Mouse (Mus musculus) hindbrain, embryonic 14.5 days (tissue): ENCODE data around the gene Inpp4a. TPM values are rescaled to one million over a fixed set of nuclear protein-coding genes. Genes with fewer than 3 reads are reported as not detected.

Experiments
- ATAC-seq: fragments of 200-750 bp; cut with Nextera tagmentation; 2 replicates; pipeline ENCODE4 v1.8.0; 2017; ENCODE audit warnings: moderate number of reproducible peaks, mild to moderate bottlenecking, moderate TSS enrichment, moderate library complexity; ENCODE audit not compliant: low FRiP score
- DNase-seq: peaks from one replicate; pipeline ENCODE4 v3.0.0-alpha.2; 2015; ENCODE audit warnings: low spot score
- H3K27ac ChIP-seq: fragments of 300-500 bp; sonication (generic); 2 replicates; pipeline ENCODE4 v1.5.1; 2014; ENCODE audit warnings: mild to moderate bottlenecking, moderate library complexity
- H3K27me3 ChIP-seq: fragments of 300-500 bp; sonication (generic); 2 replicates; pipeline ENCODE4 v1.6.1; 2014; ENCODE audit warnings: mild to moderate bottlenecking, low read length, mixed read lengths; ENCODE audit not compliant: control insufficient read depth, insufficient read depth
- H3K36me3 ChIP-seq: fragments of 300-500 bp; sonication (generic); replicated peaks from 2 replicates; pipeline ENCODE4 v1.6.1; 2014; ENCODE audit not compliant: control insufficient read depth, insufficient read depth
- H3K4me1 ChIP-seq: fragments of 300-500 bp; sonication (generic); replicated peaks from 2 replicates; pipeline ENCODE4 v1.6.1; 2014; ENCODE audit warnings: antibody characterized with exemption, low read length, mixed read lengths; ENCODE audit not compliant: control insufficient read depth, insufficient read depth
- H3K4me2 ChIP-seq: fragments of 300-500 bp; sonication (generic); replicated peaks from 2 replicates; pipeline ENCODE4 v1.6.1; 2014; ENCODE audit warnings: mild to moderate bottlenecking, moderate library complexity
- H3K4me3 ChIP-seq: fragments of 300-500 bp; sonication (generic); replicated peaks from 2 replicates; pipeline ENCODE4 v1.5.1; 2014; ENCODE audit warnings: mild to moderate bottlenecking, low read length
- H3K9ac ChIP-seq: fragments of 300-500 bp; sonication (generic); 2 replicates; pipeline ENCODE4 v1.6.1; 2014
- H3K9me3 ChIP-seq: fragments of 300-500 bp; sonication (generic); 2 replicates; pipeline ENCODE4 v1.6.1; 2016; ENCODE audit warnings: low read length; ENCODE audit not compliant: control insufficient read depth
- WGBS: fragments of 180-500 bp; shearing (Covaris S2); extraction: QIAGEN DNeasy Blood & Tissue Kit; methylation state at CpG from one replicate; pipeline ENCODE4 v1.1.7; 2014; 5-methylcytosine and 5-hydroxymethylcytosine counted together
- polyA plus RNA-seq: library from polyadenylated mRNA; unstranded; fragments of >200 nt; fragmentation: Nextera tagmentation; extraction: Ambion mirVana; gene quantifications from 2 replicates; pipeline ENCODE4 v1.2.1, GENCODE M21; 2014

The Inpp4a gene
- polyA plus RNA-seq, 1 experiment from 2014 or later = 64.3 TPM

DNA sequence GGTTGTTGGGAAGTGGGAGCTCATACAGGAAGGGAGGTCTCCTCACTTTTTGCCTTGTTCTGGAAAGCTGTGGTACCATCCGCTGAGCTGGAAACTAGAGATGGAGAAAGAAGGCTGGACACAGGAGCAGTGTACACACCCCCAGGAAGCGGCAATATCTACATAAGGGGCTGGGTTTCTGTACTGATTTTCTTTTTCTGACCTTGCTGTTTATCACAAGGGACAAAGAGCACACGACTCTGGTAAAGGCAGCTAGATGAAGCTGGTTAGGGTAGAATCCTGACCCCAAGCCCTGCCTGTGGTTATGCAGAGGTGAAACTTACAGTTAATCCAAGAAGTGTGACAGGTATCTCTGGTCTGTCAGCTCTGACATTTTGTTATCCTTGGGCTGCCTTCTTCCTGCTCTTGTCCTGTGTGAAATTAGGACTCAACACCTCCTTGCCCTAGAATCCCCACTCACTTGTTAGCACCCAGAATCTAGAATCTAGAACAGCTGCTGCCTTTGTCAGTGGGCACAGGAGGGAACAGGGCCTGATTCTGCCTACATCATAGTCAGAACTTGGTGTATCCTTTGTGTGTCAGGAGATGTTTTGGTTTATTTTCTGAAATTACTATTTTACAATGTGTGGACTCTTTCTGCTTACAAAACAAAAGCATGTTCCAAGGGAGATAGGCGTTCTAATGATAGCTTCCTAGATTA, 34.2 kb downstream of the Inpp4a start:
- Histone ChIP-seq H3K4me1 (no peaks in the 10 kb centered on the region), H3K4me3 (no peak overlapping the region), H3K27ac (no peak overlapping the region), H3K9ac (no peak overlapping the region), H3K27me3 (no peaks in the 10 kb centered on the region), H3K36me3 (no peaks in the 10 kb centered on the region), H3K4me2 (no peak overlapping the region), H3K9me3 (no peaks in the 10 kb centered on the region)
- 85% methylated on average over 4 of the region's 4 CpGs for WGBS
- DNase-seq (no peak), ATAC-seq (no peak)

DNA sequence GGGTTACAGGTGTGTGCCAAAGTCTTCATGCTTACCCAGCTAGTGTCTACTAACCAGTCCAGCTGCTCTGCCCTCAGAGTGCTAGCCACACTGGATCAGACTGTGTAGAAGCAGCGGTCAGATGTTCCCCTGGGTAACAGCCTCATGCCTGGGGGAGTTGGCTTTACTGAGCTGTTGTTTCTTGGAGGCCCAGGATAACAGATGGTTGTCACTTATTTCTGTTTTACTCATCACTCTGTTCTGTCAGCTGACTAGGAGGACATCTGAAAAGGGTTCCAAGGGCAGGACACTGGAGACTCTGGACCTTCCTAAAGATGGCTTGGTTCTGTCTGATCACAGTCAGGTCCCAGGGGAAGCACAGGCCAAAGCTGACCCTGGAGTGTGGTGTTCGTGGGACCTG, 36.4 kb downstream of the Inpp4a start:
- ATAC-seq (no peak), DNase-seq (no peak)
- Histone ChIP-seq H3K4me1 (no peaks in the 10 kb centered on the region), H3K4me3 (no peak overlapping the region), H3K9ac (no peak overlapping the region), H3K27me3 (no peaks in the 10 kb centered on the region), H3K27ac (no peak overlapping the region), H3K36me3 (no peaks in the 10 kb centered on the region), H3K9me3 (no peaks in the 10 kb centered on the region), H3K4me2 (no peak overlapping the region)
- WGBS = 78% methylated on average over 2 of the region's 2 CpGs

DNA sequence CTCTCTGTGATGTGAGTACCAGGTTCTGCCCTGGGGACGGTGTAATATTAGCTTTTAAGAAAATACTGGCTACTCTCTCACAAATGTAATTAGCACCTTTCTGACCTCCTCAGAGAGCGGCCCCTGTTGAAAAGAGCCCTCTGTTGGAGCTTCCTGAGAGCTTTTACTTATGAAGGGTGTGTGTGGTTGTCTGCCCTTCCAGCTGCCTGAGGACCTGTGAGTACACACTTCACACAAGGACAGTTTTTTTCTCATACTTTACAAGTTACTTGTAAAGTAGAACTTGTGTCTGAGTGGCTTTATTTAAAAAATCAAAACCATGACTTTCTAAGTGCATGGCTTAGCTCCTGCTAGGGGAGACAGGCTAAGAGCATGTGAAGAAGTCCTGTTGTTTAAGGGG, 37.1 kb downstream of the Inpp4a start:
- no peaks in the 10 kb centered on the region for H3K9me3 ChIP-seq
- no peaks in the 10 kb centered on the region for H3K27me3 ChIP-seq
- no peak overlapping the region for H3K4me3 ChIP-seq
- ATAC-seq = no peak
- no peaks in the 10 kb centered on the region for H3K4me1 ChIP-seq
- no peak overlapping the region for H3K4me2 ChIP-seq
- no peaks in the 10 kb centered on the region for H3K36me3 ChIP-seq
- 76% methylated on average over 2 of the region's 2 CpGs for WGBS
- no peak for DNase-seq
- H3K27ac ChIP-seq = no peak overlapping the region
- H3K9ac ChIP-seq = no peak overlapping the region

DNA sequence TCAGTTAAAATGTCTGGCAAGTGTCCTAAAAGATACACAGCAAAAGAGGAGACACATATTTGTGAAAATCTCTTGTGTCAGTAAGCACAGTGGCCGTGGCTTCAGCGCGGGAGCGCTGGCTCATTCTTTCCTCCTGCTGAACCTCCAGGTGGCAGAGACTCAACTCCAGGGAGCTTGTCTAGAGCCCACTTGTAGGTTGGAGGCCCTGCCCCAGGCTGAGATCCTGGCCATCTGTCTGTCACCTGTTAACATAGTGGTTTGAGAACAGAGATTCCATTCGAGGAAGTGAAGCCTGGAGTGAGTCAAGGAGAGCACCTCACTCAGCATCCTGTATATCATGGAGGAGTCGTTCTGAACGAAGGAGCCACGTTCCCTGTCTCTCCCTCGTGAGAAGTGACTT, 37.6 kb downstream of the Inpp4a start:
- WGBS = 81% methylated on average over 9 of the region's 9 CpGs

DNA sequence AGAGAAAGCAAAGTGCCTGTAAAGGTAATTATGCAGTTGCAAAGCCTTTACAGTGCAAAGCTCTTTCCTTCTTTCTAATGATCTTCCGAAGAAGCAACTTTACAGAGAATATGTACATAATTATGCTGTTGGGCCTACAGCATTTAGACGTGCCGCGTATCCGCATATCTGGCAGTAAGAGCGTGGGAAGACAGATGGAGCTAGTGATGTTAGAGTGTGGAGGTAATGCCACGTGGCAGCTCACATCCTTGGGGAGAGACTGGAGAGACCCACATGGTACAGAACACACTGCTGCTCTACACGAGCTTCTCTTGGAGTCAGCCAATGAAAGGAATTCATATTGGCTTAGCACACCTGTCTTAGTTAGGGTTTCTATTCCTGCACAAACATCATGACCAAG, 39.5 kb downstream of the Inpp4a start:
- no peaks in the 10 kb centered on the region for H3K4me1 ChIP-seq

More for the DNA sequence above, 37.6 kb downstream of the Inpp4a start:
- Histone ChIP-seq H3K9ac (no peak overlapping the region), H3K4me2 (no peak overlapping the region), H3K36me3 (no peaks in the 10 kb centered on the region), H3K4me1 (no peaks in the 10 kb centered on the region), H3K9me3 (no peaks in the 10 kb centered on the region), H3K27ac (no peak overlapping the region), H3K27me3 (no peaks in the 10 kb centered on the region), H3K4me3 (no peak overlapping the region)
- ATAC-seq = no peak
- DNase-seq = no peak

DNA sequence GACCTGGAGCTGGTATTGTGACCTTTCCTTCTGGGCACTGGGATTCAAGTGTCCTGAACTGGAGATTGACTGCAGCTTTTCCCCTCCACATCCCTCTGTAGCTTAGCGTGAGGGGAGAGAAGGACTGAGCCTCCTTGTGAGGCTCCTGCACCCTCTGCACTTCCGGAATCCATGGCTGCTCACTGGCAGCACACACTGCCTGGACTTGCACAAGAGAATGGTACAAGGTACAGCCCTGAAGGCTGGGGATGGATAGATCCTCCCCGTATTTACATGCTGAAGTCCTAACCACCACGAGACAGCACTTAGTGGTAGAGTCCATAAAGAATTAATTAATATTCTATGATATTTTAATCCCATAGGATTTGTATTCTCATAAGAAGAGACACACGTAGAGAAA, 41.7 kb downstream of the Inpp4a start:
- Histone ChIP-seq H3K27me3 (no peaks in the 10 kb centered on the region), H3K9ac (no peak overlapping the region), H3K9me3 (no peaks in the 10 kb centered on the region), H3K4me2 (no peak overlapping the region), H3K4me1 (no peaks in the 10 kb centered on the region), H3K27ac (no peak overlapping the region), H3K4me3 (no peak overlapping the region), H3K36me3 (no peaks in the 10 kb centered on the region)
- no peak for DNase-seq
- ATAC-seq = no peak
- 76% methylated on average over 5 of the region's 5 CpGs for WGBS

More for the DNA sequence above, 39.5 kb downstream of the Inpp4a start:
- no peak overlapping the region for H3K9ac ChIP-seq
- no peaks in the 10 kb centered on the region for H3K9me3 ChIP-seq
- DNase-seq (no peak), ATAC-seq (no peak)
- H3K36me3 ChIP-seq = no peaks in the 10 kb centered on the region
- H3K27me3 ChIP-seq = no peaks in the 10 kb centered on the region
- H3K4me2 ChIP-seq = no peak overlapping the region
- H3K27ac ChIP-seq = no peak overlapping the region
- 82% methylated on average over 8 of the region's 8 CpGs for WGBS
- no peak overlapping the region for H3K4me3 ChIP-seq

DNA sequence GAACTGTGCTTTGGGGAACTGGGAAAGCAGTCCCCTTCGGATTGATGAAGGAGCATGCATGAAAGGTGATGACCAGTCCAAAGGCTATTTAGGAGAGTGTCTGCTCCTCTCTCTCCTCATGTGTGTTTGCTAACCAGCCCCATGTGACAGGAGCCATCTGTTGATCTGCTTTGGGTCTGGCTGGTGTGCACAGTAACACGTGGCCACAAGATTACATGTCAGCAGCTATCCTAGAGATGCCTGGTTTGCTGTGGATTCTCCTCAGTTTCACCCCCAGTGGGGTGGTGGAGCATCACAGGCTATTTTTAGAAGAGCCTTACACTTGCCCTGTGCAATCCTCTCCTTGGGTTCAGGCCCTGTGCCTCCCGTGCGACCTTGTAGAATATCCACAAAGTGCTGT, 42.2 kb downstream of the Inpp4a start:
- no peak overlapping the region for H3K4me3 ChIP-seq
- no peaks in the 10 kb centered on the region for H3K4me1 ChIP-seq
- DNase-seq (no peak), ATAC-seq (no peak)
- no peak overlapping the region for H3K4me2 ChIP-seq
- 82% methylated on average over 4 of the region's 4 CpGs for WGBS
- H3K27ac ChIP-seq = no peak overlapping the region
- no peaks in the 10 kb centered on the region for H3K27me3 ChIP-seq
- no peaks in the 10 kb centered on the region for H3K36me3 ChIP-seq
- no peaks in the 10 kb centered on the region for H3K9me3 ChIP-seq
- H3K9ac ChIP-seq = no peak overlapping the region

DNA sequence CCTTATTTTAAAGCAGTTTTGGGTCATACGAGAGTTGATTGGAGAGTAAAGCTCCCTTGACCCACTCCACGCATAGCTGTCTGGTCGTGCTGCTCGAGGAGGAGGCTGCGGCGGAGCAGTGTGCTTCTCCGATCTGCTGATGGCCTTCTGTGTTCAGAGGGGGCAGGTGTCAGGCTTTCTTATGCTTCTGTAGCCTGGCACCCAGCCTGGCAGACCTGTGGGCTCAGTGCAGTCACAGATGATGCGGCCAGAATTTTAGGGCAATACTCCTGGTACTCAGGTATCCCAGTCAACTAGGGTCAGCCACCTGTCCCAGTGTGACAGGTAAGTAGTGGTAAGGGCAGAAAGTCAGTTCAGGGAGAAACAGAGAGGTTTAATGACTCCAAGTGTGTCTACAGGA, 42.9 kb downstream of the Inpp4a start:
- Histone ChIP-seq H3K27me3 (no peaks in the 10 kb centered on the region), H3K4me2 (no peak overlapping the region), H3K27ac (no peak overlapping the region), H3K9ac (no peak overlapping the region), H3K4me1 (no peaks in the 10 kb centered on the region), H3K4me3 (no peak overlapping the region), H3K36me3 (no peaks in the 10 kb centered on the region), H3K9me3 (no peaks in the 10 kb centered on the region)
- DNase-seq = no peak
- WGBS = 95% methylated on average over 8 of the region's 8 CpGs
- no peak for ATAC-seq

DNA sequence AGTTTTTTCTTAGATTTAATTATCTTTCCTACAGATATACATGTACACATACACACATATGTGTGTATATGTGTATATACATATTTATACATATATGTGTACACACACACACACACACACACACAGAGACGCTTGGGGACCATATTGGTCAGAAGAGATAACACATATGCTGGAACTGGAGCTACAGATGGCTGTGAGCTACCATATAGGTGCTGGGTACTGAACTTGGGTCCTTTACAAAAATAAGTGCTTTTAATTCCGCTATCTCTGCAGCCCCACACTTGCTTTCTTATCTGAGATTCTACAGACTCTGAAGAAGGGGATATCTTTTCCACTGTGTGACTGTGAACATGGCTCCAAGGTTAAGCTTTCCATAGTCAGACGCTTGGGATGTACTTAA, 43.6 kb downstream of the Inpp4a start:
- 95% methylated on average over 3 of the region's 3 CpGs for whole genome bisulfite sequencing
- H3K27ac ChIP-seq = no peak overlapping the region
- no peak overlapping the region for H3K9ac ChIP-seq
- H3K36me3 ChIP-seq = no peaks in the 10 kb centered on the region
- no peak overlapping the region for H3K4me2 ChIP-seq
- ATAC-seq = no peak
- H3K9me3 ChIP-seq = no peaks in the 10 kb centered on the region
- H3K4me3 ChIP-seq = no peak overlapping the region
- DNase-seq = no peak
- no peaks in the 10 kb centered on the region for H3K4me1 ChIP-seq
- no peaks in the 10 kb centered on the region for H3K27me3 ChIP-seq
